Mouse (Mus musculus) ES-Bruce4 (cell line): ENCODE results near the gene Arf4.

Experiments used
- CTCF ChIP-seq: IDR thresholded peaks from one replicate; pipeline ENCODE4 v1.8.1; 2011; ENCODE audit warnings: low read depth, low read length
- EP300 ChIP-seq: IDR thresholded peaks from 2 replicates; pipeline ENCODE4 v1.6.1; 2011; ENCODE audit warnings: low read depth, low read length; ENCODE audit not compliant: insufficient read depth
- POLR2A ChIP-seq: IDR thresholded peaks from one replicate; pipeline ENCODE4 v1.8.1; 2011; ENCODE audit warnings: low read length; ENCODE audit not compliant: insufficient read depth

GRCm38 (mm10) chr14:26691363-26691762 lies 53.5 kb downstream of the Arf4 start:
- TF ChIP-seq EP300 (no peak), CTCF (no peak), POLR2A (no peak)
